Mouse (Mus musculus): ENCODE measurements around the gene 4930544D05Rik.

DNA sequence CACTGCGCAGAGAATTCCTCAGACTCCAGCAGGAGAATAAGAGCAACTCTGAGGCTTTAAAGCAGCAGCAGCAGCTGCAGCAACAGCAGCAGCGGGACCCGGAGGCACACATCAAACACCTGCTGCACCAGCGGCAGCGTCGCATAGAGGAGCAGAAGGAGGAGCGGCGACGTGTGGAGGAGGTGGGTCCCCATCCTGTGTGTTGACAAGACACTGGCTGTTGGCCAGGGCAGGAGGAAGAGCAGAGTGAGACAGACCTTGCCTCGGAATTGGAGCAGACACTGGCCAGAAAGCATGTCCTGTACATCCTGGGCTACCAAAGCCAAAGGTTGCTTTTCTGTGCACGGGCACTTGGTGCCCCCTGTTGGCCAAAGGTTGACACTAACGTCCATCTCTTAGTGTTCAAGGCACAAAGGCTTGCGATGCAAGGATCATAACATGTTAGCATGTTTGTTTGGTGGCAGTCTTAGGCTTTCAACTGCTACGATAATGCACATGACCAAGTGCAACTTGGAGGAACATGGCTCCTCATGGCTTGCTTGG is 10.6 kb upstream of the 4930544D05Rik start:
- TF ChIP-seq CTCF (IDR thresholded peaks at IDR 0.05; ENCODE audit: low read depth, low read length) (peak; percentile 89), POLR2A (IDR thresholded peaks at IDR 0.05; ENCODE audit: insufficient read depth, low read length) (no peak)

Data from ES-Bruce4 (cell line).